In genomic region chr12:54251942-54252400, GRCm38 (mm10) we compare ENCODE assay signal across 13 mouse cellular contexts. TPM values are rescaled to one million over a fixed set of nuclear protein-coding genes. Genes with fewer than 3 reads are reported as not detected.
DNase-seq lines count a peak whose midpoint lies in the region.
"Had no signal": no experiment of that assay in that cellular context is flagged by ENCODE, and none has a peak within 500 bp of the region (broad histone marks: within the 10 kb centered on the region; RNA-seq: fewer than 3 reads in every experiment).

No protein-coding gene starts in this region.

- no peak overlapping the region for H3K4me3 ChIP-seq in midbrain, embryonic 10.5 days
- H3K4me3 ChIP-seq in forebrain, embryonic 10.5 days: no peak overlapping the region
- H3K4me3 ChIP-seq: neural tube, embryonic 15.5 days had no signal

- H3K27me3 ChIP-seq in midbrain, embryonic 10.5 days (ENCODE audit: low read depth, poor library complexity, severe bottlenecking): no peaks in the 10 kb centered on the region
- H3K27me3 ChIP-seq in forebrain, embryonic 10.5 days (ENCODE audit: poor library complexity, severe bottlenecking): no peaks in the 10 kb centered on the region
- H3K27me3 ChIP-seq: neural tube, embryonic 15.5 days had no signal

- 82% methylated on average over 9 of the region's 9 CpGs for WGBS in midbrain, embryonic 10.5 days
- 87% methylated on average over 9 of the region's 9 CpGs for WGBS in forebrain, embryonic 10.5 days

- peaks cover 3% of the 10 kb centered on the region; the same call in 1 of the 2 replicates for H3K4me1 ChIP-seq in midbrain, embryonic 10.5 days
- no peaks in the 10 kb centered on the region for H3K4me1 ChIP-seq in forebrain, embryonic 10.5 days
- H3K4me1 ChIP-seq: neural tube, embryonic 15.5 days had no signal

- no peaks in the 10 kb centered on the region for H3K9me3 ChIP-seq in midbrain, embryonic 10.5 days (replicated peaks)
- H3K9me3 ChIP-seq in forebrain, embryonic 10.5 days: no peaks in the 10 kb centered on the region
- H3K9me3 ChIP-seq: neural tube, embryonic 15.5 days had no signal

- no peaks in the 10 kb centered on the region for H3K36me3 ChIP-seq in midbrain, embryonic 10.5 days
- H3K36me3 ChIP-seq in forebrain, embryonic 10.5 days (replicated peaks): no peaks in the 10 kb centered on the region
- H3K36me3 ChIP-seq: neural tube, embryonic 15.5 days had no signal

- peak; percentile 17 for DNase-seq in layer of hippocampus, adult 11-12 months (ENCODE audit: low spot score)
- no peak for DNase-seq in layer of hippocampus, postnatal 14 days (ENCODE audit: low spot score in 2 of 2)
- DNase-seq in adipocyte (ENCODE audit: low spot score): peak; percentile 46
- DNase-seq in gastrocnemius, postnatal 25 days: peak; percentile 16
- peak; percentile 60 to 63 for DNase-seq in right cerebral cortex, adult 2 months (ENCODE audit: low spot score in 2 of 2)
- no peak for DNase-seq in midbrain, embryonic 10.5 days (ENCODE audit: low spot score)
- DNase-seq in cerebellum, adult 18-20 months: no peak
- no peak for DNase-seq in forebrain, embryonic 10.5 days (ENCODE audit: extremely low spot score, low spot score)
- DNase-seq: heart, postnatal 10 days; thymus, adult 18-20 months had no signal

- H3K27ac ChIP-seq in midbrain, embryonic 10.5 days (replicated peaks): no peak overlapping the region
- H3K27ac ChIP-seq in forebrain, embryonic 10.5 days: no peak overlapping the region
- H3K27ac ChIP-seq: kidney, postnatal 0 days; macrophage; neural tube, embryonic 15.5 days had no signal

RNA-seq across cellular contexts. Expression of gene Egln3, which starts 48.3 kb away (rescaled TPM):
- total RNA-seq in layer of hippocampus, postnatal 14 days (2021): 1 to 10 TPM; 4.3 to 5.9 TPM
- 10 to 100 TPM; 22.1 to 32.5 TPM for total RNA-seq in gastrocnemius, postnatal 25 days (2021)
- polyA plus RNA-seq in midbrain, embryonic 10.5 days (2016; fragmentation: Nextera tagmentation; extraction: Ambion mirVana): 2.7 and 3.5 TPM in 2 replicates
- 3.2 and 3.4 TPM in 2 replicates for polyA plus RNA-seq in forebrain, embryonic 10.5 days (2016; fragmentation: Nextera tagmentation; extraction: Ambion mirVana)

Comparison
In these comparisons a context has a peak if more than half of its experiments do, and no peak if none do; other contexts are left out.
1. DNase-seq: peak in layer of hippocampus, adult 11-12 months (single experiment), adipocyte (single experiment), gastrocnemius, postnatal 25 days (single experiment) and right cerebral cortex, adult 2 months (2 of 2); none in layer of hippocampus, postnatal 14 days (0 of 2), midbrain, embryonic 10.5 days (single experiment), cerebellum, adult 18-20 months (0 of 2) and forebrain, embryonic 10.5 days (single experiment).